Mouse (Mus musculus) bone marrow macrophage, adult 2 months (primary cell): Measurements from ENCODE around the gene Kcnk10. TPM values are rescaled to one million over a fixed set of nuclear protein-coding genes. Genes with fewer than 3 reads are reported as not detected.

Source experiments
- H3K27ac ChIP-seq: 2 replicates; pipeline ENCODE4 v1.5.1; 2012; ENCODE audit warnings: low read depth, low read length; ENCODE audit not compliant: insufficient read depth
- H3K4me1 ChIP-seq: 2 replicates; pipeline ENCODE4 v1.6.1; 2012; ENCODE audit warnings: low read length; ENCODE audit not compliant: control insufficient read depth, insufficient read depth
- H3K4me3 ChIP-seq: 2 replicates; pipeline ENCODE4 v1.5.1; 2012; ENCODE audit warnings: mild to moderate bottlenecking, low read length, moderate library complexity; ENCODE audit not compliant: insufficient read depth
- CTCF ChIP-seq: IDR thresholded peaks from 2 replicates; pipeline ENCODE4 v1.5.1; 2012; ENCODE audit warnings: low read depth, mild to moderate bottlenecking, low read length, moderate library complexity
- POLR2A ChIP-seq: IDR thresholded peaks from 2 replicates; pipeline ENCODE4 v1.6.1; 2012; ENCODE audit warnings: mild to moderate bottlenecking, low read depth, low read length, borderline replicate concordance
- polyA plus RNA-seq: library from polyadenylated mRNA; stranded (reverse); fragments of >200 nt; gene quantifications from 2 replicates; pipeline ENCODE4 v1.2.4, GENCODE M21; 2012; ENCODE audit not compliant: missing spikeins, insufficient read depth, insufficient read length

The Kcnk10 gene
- polyA plus RNA-seq, 1 experiment, result not detected

DNA sequence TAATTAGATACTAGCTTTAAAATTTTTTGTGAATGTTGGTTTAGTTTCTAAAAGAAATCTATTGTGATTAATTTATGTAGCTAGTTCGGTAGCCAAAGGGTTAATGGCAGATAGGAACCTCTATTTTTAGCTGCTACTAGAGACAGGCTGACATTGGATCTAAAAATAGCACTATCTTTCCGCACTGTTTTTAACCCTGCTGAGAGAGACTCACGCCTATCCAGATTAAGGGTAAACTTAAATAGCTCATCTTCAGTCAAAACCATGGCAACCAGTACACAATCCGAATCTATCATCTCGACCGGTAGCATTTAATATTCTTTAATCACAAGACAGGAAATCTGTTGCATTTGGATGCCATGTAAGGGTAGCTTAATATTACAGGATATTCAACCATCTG is 24.0 kb upstream of the Kcnk10 start:
- no peak overlapping the region for H3K4me3 ChIP-seq
- no peak overlapping the region for H3K27ac ChIP-seq
- TF ChIP-seq POLR2A, result no peak
- TF ChIP-seq CTCF, result no peak
- H3K4me1 ChIP-seq, result peaks cover 26% of the 10 kb centered on the region

DNA sequence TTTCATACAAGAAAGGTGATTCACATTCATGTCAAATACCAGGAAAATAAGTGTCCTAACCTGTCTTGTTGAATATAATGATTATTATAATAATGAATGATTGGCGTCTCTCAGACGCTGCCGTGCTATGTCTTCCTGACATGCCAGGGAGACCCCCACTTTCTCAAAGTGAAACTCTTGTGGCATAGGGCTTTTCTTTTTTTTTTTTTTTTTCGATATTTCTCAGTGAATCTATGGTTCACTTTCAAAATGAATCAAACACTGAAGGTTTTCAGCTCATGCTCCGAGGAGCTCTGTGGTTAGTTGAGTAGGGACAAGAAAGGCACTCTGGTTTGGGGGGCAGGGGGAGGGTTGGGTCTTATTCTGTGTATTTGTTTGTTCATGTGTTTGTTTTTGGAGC is 22.8 kb upstream of the Kcnk10 start:
- TF ChIP-seq CTCF (no peak), POLR2A (no peak)
- Histone ChIP-seq H3K4me3 (no peak overlapping the region), H3K27ac (no peak overlapping the region), H3K4me1 (peaks cover 17% of the 10 kb centered on the region)

DNA sequence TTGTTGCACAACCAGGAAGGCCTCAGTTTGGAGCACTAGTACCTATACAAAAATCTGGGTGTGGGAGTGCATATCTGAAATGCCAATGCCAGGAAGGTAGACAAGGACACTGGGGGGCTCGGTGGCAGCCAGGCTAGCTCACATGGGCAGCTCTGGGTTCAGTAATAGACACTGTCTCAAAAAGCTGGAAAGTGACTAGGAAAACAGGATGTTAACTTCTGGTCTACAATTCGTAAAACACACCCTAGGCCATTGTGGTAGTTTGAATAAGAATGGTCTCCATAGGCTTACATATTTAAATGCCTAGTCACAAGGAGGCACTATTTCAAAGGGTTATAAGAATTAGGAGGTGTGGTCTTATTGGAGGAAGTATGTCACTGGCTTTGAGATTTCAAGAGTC is 12.9 kb upstream of the Kcnk10 start:
- Histone ChIP-seq H3K27ac (no peak overlapping the region), H3K4me3 (no peak overlapping the region), H3K4me1 (peaks cover 4% of the 10 kb centered on the region)
- TF ChIP-seq POLR2A (no peak), CTCF (no peak)

DNA sequence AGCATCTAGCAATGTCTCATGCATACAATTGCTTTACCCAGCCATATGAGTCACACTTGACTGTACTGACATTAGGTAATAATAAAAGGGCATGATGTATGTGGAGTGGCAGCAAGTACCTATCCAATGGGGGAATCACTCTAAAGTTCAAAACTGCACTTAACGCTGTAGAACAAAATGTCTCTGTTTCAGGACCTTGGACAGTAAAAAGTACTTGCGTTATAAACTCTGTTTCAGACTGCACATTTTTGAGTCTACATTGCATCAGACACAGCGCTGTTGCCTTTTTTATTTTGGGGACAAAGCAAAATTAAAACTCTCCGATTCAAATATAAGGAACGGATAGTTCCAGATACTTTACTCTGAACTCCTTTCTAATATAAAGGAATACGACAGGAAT is 10.5 kb upstream of the Kcnk10 start:
- TF ChIP-seq POLR2A, result no peak
- TF ChIP-seq CTCF, result no peak
- Histone ChIP-seq H3K27ac (no peak overlapping the region), H3K4me3 (no peak overlapping the region), H3K4me1 (peaks cover 3% of the 10 kb centered on the region; the same call in 1 of the 2 replicates)

DNA sequence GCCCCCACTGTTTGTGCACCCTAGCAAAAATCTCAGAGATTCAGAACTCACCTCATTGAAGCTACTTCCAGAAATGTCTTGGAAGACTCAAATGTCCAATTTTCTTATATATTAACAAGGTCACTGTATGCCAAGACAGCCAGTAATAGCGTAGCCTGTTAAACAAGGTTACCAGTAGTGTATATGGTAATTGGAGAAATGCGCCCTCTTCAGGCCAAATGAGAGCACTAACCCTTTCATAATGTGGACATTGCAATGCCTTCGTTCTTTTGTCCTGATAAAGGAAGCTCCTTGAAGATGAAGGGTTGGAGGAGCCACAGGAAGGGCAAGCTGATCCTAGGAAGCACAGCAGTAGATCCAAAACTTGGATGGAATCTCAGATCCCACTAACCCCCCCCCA is 7.2 kb upstream of the Kcnk10 start:
- no peak for TF ChIP-seq POLR2A
- no peak for TF ChIP-seq CTCF
- peaks cover 3% of the 10 kb centered on the region; the same call in 1 of the 2 replicates for H3K4me1 ChIP-seq
- H3K27ac ChIP-seq, result no peak overlapping the region
- no peak overlapping the region for H3K4me3 ChIP-seq

DNA sequence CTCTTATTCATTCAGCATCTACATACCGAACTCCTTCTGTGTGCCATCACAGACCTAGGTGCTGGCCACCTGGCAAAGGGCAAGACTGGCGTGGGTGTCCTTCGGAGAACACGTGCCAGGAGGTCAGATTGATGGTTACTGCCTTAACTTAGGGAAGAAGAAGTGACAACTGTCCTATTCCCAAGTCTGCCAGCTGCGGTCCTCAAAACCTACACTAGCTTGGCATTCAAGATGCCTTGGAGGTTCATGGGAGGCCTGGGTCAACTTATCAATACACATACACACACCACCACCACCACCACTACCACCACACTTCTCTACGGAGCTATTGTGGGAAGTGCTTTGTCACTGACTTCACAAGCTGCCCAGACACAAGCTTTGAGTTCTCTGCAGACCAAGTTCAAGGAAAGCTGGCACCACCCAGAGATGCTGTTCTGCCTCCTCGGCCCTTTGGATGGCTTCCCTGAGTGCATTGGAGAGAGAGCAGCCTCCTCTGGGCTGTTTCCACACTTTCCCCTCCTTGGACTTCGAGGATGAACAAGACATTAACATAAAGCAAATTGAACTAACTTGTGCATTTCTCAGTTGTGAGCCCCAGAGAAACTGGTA is 2.1 kb downstream of the Kcnk10 start:
- TF ChIP-seq POLR2A (no peak), CTCF (no peak)
- no peak overlapping the region for H3K4me3 ChIP-seq
- H3K27ac ChIP-seq, result no peak overlapping the region
- peaks cover 3% of the 10 kb centered on the region; the same call in 1 of the 2 replicates for H3K4me1 ChIP-seq

DNA sequence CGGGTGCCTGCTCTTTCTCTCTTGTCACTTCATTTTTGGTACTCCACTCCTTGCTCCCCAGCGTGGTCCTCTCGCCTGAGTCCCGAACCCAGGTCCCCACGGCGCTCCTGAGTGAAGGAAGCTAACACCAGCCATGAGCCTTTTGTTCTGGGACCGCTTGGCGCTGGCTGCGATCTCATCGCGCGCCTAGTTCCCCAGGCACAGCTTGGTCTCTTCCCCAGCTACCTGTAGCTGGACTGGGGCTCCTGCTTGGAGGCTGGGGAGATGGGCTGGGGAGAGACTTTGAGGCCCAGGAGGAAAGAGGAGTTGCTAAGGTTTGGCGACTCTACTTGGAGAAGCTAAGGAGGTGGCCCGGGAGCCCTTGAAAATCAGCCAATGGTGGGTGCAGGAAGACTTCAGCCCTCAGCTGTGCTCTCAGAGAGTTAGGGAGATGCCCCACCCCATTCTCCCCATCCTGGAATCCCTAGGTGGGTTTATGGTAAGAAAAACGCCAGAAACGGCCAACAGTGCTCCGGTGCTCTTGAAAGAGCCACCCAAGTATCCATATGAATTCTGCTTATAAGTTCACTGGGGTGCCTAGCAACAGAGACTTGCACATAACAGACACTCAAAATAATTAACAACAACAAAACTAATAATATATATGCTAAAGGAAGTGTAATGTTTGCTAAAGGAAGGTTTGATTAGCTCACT is 2.8 kb downstream of the Kcnk10 start:
- TF ChIP-seq POLR2A (no peak), CTCF (no peak)
- Histone ChIP-seq H3K27ac (no peak overlapping the region), H3K4me3 (peak overlapping the region; percentile 65), H3K4me1 (peaks cover 3% of the 10 kb centered on the region; the same call in 1 of the 2 replicates)

DNA sequence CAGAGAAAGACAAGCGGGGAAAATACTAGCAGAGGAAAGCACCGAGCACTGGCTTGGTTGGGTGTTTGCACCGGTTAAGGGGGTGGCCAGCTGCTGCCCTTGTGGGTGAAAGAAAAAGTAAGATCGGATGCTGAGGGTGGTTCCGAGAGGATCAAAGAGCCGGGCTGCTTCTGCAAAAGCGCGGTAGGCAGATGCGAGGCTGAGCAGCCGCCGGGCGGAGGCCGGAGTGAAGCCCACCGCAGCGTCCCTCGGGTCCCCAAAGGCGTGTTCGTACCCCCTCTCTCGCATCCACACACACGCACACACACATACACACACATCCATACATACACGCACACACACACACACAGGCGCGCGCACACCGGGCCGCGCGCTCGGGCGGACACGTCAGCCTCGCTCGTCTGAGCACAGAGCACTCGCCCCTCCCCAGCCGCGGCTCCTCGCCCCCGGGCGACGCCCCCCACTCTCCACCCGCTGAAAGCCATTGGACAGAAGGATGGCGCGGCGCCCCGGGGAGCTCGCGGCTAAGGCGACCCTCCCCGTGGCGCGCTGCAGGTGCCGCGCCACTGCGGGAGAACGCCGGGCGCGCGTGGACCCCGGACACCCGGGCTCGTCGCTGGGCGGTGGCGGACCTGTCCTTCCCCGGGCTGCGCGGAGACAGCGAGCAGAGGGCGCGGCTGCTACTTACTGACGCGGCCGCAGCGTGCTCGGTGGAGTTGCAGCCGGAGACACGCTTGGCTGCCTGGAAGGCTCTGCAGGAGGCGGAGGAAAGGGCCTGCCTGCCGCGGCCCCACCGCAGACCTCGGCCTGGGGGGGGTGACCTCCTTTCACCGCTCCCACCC is 3.5 kb downstream of the Kcnk10 start:
- Histone ChIP-seq H3K4me3 (peak overlapping the region; percentile 65), H3K27ac (no peak overlapping the region)

DNA sequence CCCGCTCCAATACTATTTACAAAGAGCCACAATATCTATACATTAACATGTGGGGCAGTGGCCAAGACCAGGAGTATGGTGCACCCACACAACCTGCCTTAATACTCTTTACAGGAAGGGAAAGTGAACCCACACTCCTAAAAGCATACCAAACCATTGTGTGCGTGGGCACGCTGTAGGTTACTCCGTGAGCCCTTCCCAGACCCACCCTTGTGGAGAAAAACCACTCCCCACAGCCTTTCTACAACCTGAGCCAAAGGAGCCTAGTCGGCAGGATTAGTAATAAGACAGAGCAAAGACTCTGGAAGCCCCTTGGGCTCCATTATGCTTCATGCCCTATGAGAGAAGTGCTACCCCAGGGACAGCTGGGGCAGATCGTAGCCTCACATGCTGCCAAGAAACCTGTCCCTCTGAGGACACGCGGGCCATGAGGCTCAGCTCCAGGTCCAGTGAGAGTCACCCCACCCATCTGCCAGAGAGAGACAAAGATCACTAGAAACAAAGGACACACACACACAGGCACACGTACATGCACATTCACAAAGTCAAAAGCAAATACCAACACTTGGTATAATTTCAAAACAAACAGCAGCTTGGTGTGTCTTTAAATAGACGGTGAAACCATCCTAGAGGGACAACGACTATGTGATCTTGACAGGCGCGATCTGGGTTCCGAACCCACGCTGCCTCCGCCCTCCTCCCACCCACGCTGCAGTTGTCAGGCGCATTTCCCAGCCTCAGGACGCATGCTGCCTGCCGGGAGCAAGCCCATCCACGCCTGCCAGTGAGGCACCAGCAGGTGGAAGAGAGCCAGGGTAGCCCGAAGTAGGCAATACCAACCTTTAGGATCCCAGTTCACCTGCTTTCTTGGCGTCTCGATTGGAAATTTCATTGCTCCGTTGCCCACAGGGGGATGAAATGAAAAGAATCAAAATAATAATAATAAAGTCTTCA is 4.5 kb downstream of the Kcnk10 start:
- no peak for TF ChIP-seq POLR2A
- TF ChIP-seq CTCF, result no peak
- no peak overlapping the region for H3K4me3 ChIP-seq
- H3K4me1 ChIP-seq, result peaks cover 7% of the 10 kb centered on the region; the same call in 1 of the 2 replicates
- no peak overlapping the region for H3K27ac ChIP-seq

More for the DNA sequence above, 3.5 kb downstream of the Kcnk10 start:
- peaks cover 7% of the 10 kb centered on the region; the same call in 1 of the 2 replicates for H3K4me1 ChIP-seq
- no peak for TF ChIP-seq CTCF
- TF ChIP-seq POLR2A, result no peak
